Mouse (Mus musculus): ENCODE measurements around the gene Arpc2. TPM values are rescaled to one million over a fixed set of nuclear protein-coding genes. Genes with fewer than 3 reads are reported as not detected.

Gene Arpc2
- polyA plus RNA-seq, 1 experiment = 281 TPM

- peaks cover 61% of the 10 kb centered on the region for H3K36me3 ChIP-seq (ENCODE audit: control insufficient read depth, insufficient read depth)
- no peak overlapping the region for H3ac ChIP-seq (ENCODE audit: control insufficient read depth, insufficient read length, low read depth)
- no peaks in the 10 kb centered on the region for H3K27me3 ChIP-seq (ENCODE audit: control insufficient read depth, insufficient read depth, insufficient read length)
- H3K79me2 ChIP-seq (ENCODE audit: control insufficient read depth, insufficient read depth) = peaks cover 21% of the 10 kb centered on the region
- H3K4me3 ChIP-seq (ENCODE audit: insufficient read depth, poor library complexity, severe bottlenecking) = no peak overlapping the region
- H3K79me3 ChIP-seq (ENCODE audit: low read depth) = peaks cover 4% of the 10 kb centered on the region
- no peak for TF ChIP-seq CEBPB (IDR thresholded peaks at IDR 0.05; ENCODE audit: low read depth)
- no peak for TF ChIP-seq USF1 (IDR thresholded peaks at IDR 0.05; ENCODE audit: low read depth)
- no peak for TF ChIP-seq MYOD1 (IDR thresholded peaks at IDR 0.05; ENCODE audit: control insufficient read depth, insufficient read length, low read depth)
- TF ChIP-seq FOSL1 (IDR thresholded peaks at IDR 0.05; ENCODE audit: insufficient read depth, low read length, poor library complexity, severe bottlenecking) = no peak
- no peak for TF ChIP-seq MYOG (IDR thresholded peaks at IDR 0.05; ENCODE audit: control insufficient read depth, extremely low read depth, insufficient read length)
Measured at GRCm38 (mm10) chr1:74289248-74289647, 53.4 kb downstream of the Arpc2 start.

- H3K79me2 ChIP-seq (ENCODE audit: control insufficient read depth, insufficient read depth) = peaks cover 25% of the 10 kb centered on the region
- no peaks in the 10 kb centered on the region for H3K27me3 ChIP-seq (ENCODE audit: control insufficient read depth, insufficient read depth, insufficient read length)
- H3K79me3 ChIP-seq (ENCODE audit: low read depth) = peaks cover 7% of the 10 kb centered on the region
- TF ChIP-seq MAX (IDR thresholded peaks at IDR 0.05) (no peak), USF1 (IDR thresholded peaks at IDR 0.05; ENCODE audit: low read depth) (no peak), CTCF (IDR thresholded peaks at IDR 0.05; ENCODE audit: control insufficient read depth, insufficient read depth, insufficient read length) (no peak)
- H3ac ChIP-seq (ENCODE audit: control insufficient read depth, insufficient read length, low read depth) = no peak overlapping the region
- peaks cover 63% of the 10 kb centered on the region for H3K36me3 ChIP-seq (ENCODE audit: control insufficient read depth, insufficient read depth)
- no peak overlapping the region for H3K4me3 ChIP-seq (ENCODE audit: insufficient read depth, poor library complexity, severe bottlenecking)
Measured at GRCm38 (mm10) chr1:74289740-74290139, 53.9 kb downstream of the Arpc2 start.

GRCm38 (mm10) chr1:74290141-74290540 is 54.3 kb downstream of the Arpc2 start:
- TF ChIP-seq CEBPB (IDR thresholded peaks at IDR 0.05; ENCODE audit: low read depth) = no peak
- no peak for TF ChIP-seq MYOD1 (IDR thresholded peaks at IDR 0.05; ENCODE audit: control insufficient read depth, insufficient read length, low read depth)
- no peak for TF ChIP-seq FOSL1 (IDR thresholded peaks at IDR 0.05; ENCODE audit: insufficient read depth, low read length, poor library complexity, severe bottlenecking)
- no peak for TF ChIP-seq MAX (IDR thresholded peaks at IDR 0.05)
- TF ChIP-seq USF1 (IDR thresholded peaks at IDR 0.05; ENCODE audit: low read depth) = no peak
- no peak for TF ChIP-seq CTCF (IDR thresholded peaks at IDR 0.05; ENCODE audit: control insufficient read depth, insufficient read depth, insufficient read length)
- TF ChIP-seq MYOG (IDR thresholded peaks at IDR 0.05; ENCODE audit: control insufficient read depth, extremely low read depth, insufficient read length) = no peak
- Histone ChIP-seq H3K36me3 (ENCODE audit: control insufficient read depth, insufficient read depth) (peaks cover 63% of the 10 kb centered on the region), H3K27me3 (ENCODE audit: control insufficient read depth, insufficient read depth, insufficient read length) (no peaks in the 10 kb centered on the region), H3K79me3 (ENCODE audit: low read depth) (peaks cover 9% of the 10 kb centered on the region), H3K4me3 (ENCODE audit: insufficient read depth, poor library complexity, severe bottlenecking) (no peak overlapping the region), H3ac (ENCODE audit: control insufficient read depth, insufficient read length, low read depth) (no peak overlapping the region), H3K79me2 (ENCODE audit: control insufficient read depth, insufficient read depth) (peaks cover 27% of the 10 kb centered on the region)

DNA sequence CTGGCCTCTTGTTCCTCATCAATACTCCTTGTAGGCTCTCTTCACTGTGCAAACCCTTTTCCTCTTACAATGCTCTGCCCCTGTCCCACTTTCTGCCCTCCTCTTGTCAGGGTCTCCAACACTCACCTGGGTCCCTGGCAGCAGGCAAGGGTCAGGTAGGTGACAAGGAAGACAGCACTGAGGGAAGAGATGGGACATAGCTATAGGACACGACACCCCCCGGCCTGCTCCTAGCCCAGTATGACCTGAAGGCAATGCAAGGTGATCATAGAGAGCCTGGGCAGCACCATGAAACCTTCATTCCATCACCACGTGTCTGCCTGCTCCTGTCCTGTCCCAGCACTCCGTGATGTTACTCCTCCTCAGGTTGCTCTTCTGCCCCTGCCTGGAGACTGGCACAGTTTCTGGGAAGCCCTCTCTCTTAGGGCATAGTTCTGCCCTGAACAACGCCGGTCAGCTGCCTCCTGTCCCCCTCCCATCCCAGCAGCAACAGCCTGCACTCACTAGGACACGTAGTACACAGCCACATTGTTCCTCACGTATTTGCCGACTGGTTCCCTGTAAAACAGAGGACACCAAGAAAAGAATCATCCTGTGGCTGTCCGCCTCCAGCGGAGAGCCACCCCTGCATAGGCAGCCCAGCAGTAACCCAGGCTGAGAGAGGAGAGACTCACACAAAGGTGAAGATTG is 56.6 kb downstream of the Arpc2 start:
- no peak overlapping the region for H3ac ChIP-seq (ENCODE audit: control insufficient read depth, insufficient read length, low read depth)
- peaks cover 38% of the 10 kb centered on the region for H3K79me2 ChIP-seq (ENCODE audit: control insufficient read depth, insufficient read depth)
- peaks cover 9% of the 10 kb centered on the region for H3K79me3 ChIP-seq (ENCODE audit: low read depth)
- no peak overlapping the region for H3K4me3 ChIP-seq (ENCODE audit: insufficient read depth, poor library complexity, severe bottlenecking)
- no peaks in the 10 kb centered on the region for H3K27me3 ChIP-seq (ENCODE audit: control insufficient read depth, insufficient read depth, insufficient read length)
- peaks cover 57% of the 10 kb centered on the region for H3K36me3 ChIP-seq (ENCODE audit: control insufficient read depth, insufficient read depth)
- no peak for TF ChIP-seq MYOD1 (IDR thresholded peaks at IDR 0.05; ENCODE audit: control insufficient read depth, insufficient read length, low read depth)
- TF ChIP-seq CEBPB (IDR thresholded peaks at IDR 0.05; ENCODE audit: low read depth) = no peak
- no peak for TF ChIP-seq MYOG (IDR thresholded peaks at IDR 0.05; ENCODE audit: control insufficient read depth, extremely low read depth, insufficient read length)
- no peak for TF ChIP-seq MAX (IDR thresholded peaks at IDR 0.05)
- TF ChIP-seq FOSL1 (IDR thresholded peaks at IDR 0.05; ENCODE audit: insufficient read depth, low read length, poor library complexity, severe bottlenecking) = no peak
- TF ChIP-seq CTCF (IDR thresholded peaks at IDR 0.05; ENCODE audit: control insufficient read depth, insufficient read depth, insufficient read length) = no peak
- TF ChIP-seq USF1 (IDR thresholded peaks at IDR 0.05; ENCODE audit: low read depth) = no peak

DNA sequence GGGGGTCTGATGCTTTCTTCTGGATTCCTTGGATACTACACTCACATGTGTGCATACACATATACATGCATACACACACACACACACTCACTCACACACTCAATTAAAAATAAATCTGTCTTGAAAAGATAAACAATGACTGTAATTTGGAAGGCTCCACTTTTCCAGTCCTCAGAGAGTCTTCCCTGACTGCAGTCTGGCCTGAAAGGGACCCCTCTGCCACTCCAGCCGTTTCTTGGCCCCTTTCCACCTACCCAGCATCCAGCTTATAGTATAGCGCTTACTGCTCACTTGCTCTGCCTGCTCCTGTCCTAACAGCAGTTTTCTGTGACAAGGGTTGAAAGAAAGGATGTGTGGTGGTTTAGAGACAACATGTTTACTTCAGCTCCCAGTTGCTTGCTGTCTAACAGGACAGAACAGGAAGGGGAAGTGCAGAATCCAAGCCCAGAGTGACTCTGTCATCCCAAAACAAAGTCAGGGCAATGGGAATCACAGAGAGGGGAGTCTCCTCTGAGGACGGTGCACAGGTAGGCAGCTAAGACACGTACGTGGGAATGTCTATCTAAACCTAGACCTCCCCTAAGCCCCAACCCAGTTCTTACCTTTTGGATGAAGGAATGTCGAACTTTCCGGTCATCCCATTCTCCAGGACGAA is 57.5 kb downstream of the Arpc2 start:
- Histone ChIP-seq H3K79me2 (ENCODE audit: control insufficient read depth, insufficient read depth) (peaks cover 47% of the 10 kb centered on the region), H3K4me3 (ENCODE audit: insufficient read depth, poor library complexity, severe bottlenecking) (no peak overlapping the region), H3K79me3 (ENCODE audit: low read depth) (peaks cover 17% of the 10 kb centered on the region), H3ac (ENCODE audit: control insufficient read depth, insufficient read length, low read depth) (no peak overlapping the region), H3K36me3 (ENCODE audit: control insufficient read depth, insufficient read depth) (peaks cover 49% of the 10 kb centered on the region), H3K27me3 (ENCODE audit: control insufficient read depth, insufficient read depth, insufficient read length) (no peaks in the 10 kb centered on the region)
- TF ChIP-seq MYOG (IDR thresholded peaks at IDR 0.05; ENCODE audit: control insufficient read depth, extremely low read depth, insufficient read length) = no peak
- TF ChIP-seq MAX (IDR thresholded peaks at IDR 0.05) = no peak
- TF ChIP-seq MYOD1 (IDR thresholded peaks at IDR 0.05; ENCODE audit: control insufficient read depth, insufficient read length, low read depth) = no peak
- no peak for TF ChIP-seq USF1 (IDR thresholded peaks at IDR 0.05; ENCODE audit: low read depth)
- no peak for TF ChIP-seq CEBPB (IDR thresholded peaks at IDR 0.05; ENCODE audit: low read depth)
- no peak for TF ChIP-seq FOSL1 (IDR thresholded peaks at IDR 0.05; ENCODE audit: insufficient read depth, low read length, poor library complexity, severe bottlenecking)
- no peak for TF ChIP-seq CTCF (IDR thresholded peaks at IDR 0.05; ENCODE audit: control insufficient read depth, insufficient read depth, insufficient read length)
